Mouse (Mus musculus): ENCODE data around the gene Syngap1.

The Syngap1 gene

DNA sequence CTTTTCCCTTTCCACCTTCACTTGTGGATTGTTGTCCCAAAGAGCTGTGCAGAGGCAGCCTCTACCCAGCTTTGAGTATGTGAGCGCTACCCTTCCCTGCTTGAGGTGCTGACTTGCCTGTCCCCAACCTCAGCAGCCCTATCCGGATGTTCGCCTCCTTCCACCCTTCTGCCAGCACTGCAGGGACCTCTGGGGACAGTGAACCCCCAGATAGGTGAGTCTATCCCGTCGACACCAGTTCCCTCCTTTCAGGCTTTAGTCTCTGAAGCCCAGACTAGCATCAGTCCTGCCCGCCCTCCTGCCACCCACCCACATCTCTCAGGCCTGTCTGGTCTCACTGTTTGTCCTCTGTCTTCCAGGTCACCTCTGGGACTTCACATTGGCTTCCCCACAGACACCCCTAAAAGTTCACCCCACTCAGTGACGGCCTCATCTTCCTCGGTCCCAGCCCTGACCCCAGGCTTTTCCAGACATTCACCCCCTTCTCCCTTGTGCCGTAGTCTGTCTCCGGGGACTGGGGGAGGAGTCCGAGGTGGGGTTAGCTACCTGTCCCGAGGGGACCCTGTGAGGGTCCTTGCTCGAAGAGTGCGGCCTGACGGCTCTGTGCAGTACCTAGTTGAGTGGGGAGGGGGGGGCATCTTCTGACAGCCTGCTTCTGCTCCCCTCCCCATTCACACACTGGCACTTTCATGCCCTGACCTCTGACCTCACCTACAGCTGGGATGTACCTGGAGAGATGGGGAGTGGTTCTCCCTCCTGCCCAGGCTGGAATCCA is 3.9 kb upstream of the Syngap1 start:
- no peak for DNase-seq (ENCODE audit: low read depth, low spot score)

DNA sequence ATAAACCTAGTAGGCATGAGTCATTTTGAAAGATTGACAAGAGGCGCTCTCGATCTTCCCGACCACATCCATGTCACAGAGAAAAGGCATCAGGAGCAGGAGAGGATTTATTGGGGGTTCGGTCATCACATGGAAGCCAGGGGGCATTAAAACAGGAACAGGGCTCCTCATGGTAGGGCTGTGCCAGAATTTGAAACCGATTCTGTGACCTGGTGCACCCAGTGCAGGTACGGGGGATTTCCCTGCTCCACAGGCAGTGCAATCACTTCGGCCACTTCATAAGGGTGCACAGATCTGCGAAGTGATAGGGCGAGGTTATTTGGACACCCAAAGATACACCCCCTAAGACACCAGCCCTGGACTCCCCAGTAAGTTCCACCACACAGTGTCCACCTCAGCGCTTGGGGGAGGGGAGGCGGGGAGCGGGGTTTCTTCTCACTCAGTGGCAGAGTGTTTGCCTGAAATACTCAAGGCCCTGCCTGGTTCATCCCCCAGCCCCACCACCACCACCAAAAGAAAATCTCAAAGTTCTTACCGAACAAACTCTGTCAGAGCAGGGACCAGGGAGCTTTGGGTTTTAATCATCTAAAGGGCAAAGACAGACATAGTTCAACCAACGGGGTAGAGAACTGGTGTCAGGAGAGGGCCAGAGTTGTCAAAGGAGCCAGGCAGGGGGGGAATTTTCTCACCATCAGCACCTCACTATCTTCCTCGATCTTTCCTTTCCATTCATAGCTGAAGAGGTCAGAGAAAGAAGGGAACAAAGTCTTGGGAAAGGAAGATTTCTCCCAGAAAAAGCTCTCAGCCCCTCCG is 3.0 kb upstream of the Syngap1 start:
- DNase-seq (ENCODE audit: low read depth, low spot score) = no peak

DNA sequence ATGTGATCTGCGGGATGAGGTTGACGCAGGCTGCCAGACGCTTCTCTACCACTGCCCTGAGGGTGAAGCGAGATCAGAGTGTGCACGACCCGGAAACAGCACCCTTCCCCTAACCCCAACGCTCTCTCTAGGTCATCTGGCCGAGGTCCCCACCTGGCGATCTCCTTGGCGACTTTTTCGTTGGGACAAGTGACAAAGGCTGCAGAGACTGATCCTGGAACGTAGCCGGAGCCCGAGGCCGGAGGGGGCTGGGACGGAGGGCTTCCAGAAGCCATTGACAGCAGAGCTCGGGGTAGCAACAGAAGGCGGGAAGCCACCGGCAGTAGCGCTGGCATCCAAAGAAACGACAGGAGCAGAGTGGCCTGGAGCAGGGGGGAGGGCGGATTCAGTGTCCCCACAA is 2.3 kb upstream of the Syngap1 start:
- DNase-seq (ENCODE audit: low read depth, low spot score) = no peak

DNA sequence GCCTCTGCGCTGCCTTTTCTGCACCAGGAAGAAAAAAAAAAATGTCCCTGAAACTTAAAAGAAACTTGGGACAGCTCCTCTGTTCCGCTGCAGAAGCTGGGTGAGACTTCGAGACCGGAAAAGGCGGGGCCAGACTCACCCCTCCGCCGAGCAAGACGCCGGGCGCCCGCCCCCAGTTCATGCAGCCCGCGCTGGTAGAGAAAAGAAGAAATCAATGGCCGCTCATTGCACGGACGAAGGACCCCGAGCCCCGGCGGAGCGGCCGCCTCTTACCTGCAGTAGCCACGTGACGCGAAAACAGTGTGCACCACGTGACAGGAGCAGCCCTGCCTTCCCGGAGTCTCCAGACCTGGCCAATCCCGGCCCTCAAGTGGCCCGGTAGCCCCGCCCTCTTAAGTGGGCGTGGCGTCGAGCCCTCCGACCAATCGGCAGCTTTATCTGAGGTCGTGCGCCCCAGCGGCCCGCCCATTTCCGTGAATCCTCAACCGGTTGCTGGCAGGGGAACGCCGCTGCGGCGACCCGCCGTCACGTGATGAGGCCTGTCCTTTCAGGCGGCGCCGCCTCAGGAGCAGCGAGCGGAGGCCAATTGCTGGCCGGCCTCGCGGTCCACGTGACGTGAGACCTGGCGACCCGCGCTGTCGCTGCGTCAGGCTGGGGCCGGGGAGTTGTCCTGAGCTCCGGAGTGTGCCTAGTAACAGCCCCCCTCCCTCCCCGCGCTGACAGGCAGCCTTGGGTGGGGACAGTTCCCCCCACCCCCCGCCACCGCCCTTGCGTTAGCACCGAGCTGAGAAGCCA is 1.7 kb upstream of the Syngap1 start, which contains the start of gene Cuta:
Gene Cuta, minus strand, starts transcription at position 392 of the 795 bp plus-strand sequence.
- DNase-seq (ENCODE audit: low read depth, low spot score) = peak; percentile 100

DNA sequence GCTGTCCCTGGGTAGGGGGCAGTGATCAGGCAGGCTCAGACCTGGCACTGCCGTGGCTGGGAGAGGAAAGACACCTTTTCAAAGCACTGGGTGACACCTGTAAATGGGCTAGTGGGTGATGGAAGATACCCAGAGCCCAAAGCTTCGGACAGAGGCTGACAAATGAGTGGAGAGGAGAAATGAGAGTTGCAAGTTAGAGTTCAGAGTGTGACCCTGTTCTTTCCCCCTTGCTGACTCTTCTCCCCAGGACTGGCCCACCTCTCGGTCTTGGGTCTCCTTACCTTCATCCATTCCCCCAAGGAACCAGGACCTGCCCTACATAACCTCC is 1.1 kb upstream of the Syngap1 start:
- no peak for DNase-seq (ENCODE audit: low read depth, low spot score)

DNA sequence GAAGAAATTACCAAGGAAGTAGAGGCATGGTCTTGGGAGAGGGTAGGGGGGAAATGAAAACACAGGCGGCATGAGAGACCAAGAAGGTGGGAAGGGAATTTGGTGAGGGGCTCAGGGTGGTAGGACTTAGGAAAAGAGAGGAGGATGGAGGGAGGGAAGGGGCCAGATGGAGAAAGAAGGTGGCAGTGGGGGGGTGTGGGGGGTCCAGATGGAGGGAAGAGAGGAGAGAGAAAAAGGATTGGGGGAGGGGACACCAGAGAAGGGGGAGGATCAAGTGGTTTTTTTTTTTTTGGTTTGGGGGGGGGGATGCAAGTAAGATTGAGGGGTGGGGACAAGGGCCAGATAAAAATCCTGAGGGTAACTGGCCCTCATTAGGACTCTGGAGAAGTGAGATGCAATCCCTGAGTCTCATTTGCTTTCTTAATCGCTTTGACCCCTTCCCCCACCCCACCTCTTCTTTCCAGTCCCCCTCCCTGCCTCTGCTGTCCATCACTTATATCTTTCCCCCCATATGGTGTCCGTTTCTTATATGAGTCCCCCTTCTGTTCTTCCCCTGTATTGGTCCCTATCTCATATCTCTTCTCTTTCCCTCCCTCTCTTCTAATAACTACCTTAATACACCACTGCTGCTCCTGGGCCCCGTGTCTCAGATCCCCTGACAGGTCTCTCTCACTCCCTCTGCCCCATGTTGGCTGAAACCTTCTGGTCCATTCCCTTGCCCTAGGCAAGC is 953 bp downstream of the Syngap1 start:
- no peak for DNase-seq (ENCODE audit: low read depth, low spot score)

DNA sequence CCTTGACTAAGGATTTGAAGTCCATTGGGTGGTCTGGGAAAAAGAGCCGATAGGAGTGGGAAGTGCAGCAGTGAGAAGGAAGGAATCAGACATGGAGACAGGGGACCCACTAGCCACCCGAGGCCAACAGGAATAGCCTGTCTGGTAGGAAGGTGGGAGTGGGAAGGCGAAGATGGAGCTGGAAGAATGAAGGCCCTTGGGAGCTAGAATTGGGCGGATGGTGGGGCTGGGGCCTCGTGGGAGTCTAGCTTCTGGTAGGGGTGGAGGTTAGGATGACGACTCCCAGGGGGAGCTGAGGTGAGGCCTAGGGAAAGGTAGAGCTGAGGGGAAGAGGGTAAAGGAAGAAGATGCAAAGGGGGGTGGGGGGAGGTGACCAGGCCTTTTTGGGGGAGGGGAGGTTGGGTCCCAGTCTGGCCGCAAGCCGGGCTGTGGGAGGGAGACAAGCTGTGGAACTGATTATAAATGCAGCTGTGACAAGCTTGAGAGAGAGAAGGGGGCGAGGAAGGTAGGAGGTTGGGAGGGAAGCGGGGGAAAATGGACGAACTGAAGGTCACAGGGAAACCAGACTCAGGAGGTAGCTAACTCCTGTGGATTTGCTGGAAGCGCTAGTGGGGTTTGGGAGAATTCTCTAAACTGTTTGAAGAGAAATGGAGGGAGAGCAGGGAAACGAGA is 4.9 kb downstream of the Syngap1 start:
- no peak for DNase-seq (ENCODE audit: low read depth, low spot score)

DNA sequence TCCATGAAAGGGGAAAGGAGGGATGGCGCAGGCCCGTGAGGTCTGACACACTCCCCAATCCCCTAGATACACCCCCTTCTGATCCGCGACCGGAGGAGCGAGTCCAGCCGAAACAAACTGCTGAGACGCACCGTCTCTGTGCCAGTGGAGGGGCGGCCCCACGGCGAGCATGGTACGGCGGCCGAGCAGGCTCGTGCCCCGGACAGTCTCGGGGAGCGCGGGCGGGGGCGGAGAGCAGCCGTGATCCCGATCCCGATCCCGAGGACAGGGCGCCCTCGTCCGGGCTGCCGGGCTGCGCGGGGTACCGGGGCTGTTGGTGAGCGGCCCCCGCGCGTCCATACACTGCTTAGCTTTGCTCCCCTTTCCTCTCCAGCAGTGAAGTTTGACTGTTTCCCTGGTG is 5.5 kb downstream of the Syngap1 start:
- peak; percentile 33 for DNase-seq (ENCODE audit: low read depth, low spot score)

DNA sequence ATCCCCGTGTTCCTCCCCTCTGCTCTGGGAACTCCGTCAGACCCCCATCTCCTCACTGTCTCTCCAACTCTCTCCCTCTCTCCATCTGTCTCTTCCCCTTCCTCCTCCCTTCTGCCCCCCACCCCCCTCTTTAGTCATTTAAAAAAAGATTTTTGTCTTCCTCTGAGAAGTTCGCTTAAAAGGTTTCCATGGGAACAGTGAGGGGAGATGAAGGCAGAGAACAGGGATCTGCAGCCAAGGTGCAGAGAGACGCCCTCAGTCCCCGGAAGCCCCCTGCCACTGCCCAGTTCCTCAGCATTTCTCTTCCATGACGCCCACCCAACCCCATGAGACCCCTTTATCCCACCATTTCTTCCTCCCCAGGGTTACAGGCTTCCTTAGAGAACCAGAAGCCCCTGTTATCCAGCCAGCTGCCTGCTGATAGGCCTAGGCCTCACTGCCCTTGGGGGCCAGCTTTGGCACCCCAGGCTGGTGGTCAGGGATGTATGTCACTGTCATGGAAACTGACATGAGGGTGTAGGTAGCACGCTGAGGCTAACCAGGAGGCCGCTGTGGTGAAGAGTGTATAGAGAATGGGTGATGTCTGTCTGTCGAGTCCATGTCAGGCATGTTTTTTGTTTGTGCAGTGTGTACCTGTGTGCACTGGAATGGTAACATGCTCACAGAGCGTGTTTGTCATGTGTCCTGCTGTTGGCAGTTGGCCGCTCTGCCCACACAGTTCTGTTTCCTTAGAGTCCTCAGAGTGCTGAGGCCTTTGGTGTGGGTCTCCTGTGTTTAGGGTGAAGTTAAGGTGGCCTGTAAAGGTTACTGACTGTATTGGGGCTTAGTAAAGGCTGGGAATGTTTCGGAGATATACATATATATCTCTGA is 6.4 kb downstream of the Syngap1 start:
- DNase-seq (ENCODE audit: low read depth, low spot score) = no peak

DNA sequence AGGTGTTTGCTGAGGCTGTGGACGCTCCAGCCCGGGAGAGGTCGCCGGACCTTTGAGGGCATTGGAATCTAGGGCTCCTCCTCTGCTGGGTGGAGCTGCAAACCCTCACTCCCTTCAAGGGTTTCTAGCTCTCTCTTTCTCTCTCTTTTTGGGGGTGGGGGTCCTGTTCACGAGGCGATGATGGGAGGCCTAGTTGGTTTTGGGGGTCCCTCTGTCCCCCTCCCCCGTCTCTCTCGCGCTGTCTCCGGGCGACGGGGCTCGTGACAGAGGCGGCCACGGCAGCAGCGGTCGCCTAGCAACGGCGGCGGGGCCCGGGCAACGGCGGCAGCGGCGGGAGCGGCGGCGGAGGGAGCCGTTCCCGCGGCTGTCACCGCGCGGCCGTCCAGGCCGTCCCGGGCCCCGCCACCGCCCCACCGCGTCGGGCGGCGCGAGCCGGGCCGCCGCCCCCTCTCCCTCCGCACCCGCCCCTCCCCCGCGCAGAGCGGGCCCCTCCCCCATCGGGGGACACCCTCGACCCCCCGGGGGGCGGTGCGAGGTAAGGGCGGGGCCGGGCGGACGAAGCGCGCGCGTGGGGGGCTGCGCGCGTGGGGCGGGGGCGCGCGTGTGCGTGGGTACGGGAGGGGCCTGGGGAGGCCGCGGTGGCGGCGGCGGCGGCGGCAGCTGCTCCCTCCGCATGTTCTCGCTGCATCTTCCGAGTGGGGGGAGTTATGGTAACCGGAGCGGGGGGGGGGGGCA is 7.4 kb downstream of the Syngap1 start:
- DNase-seq (ENCODE audit: low read depth, low spot score) = peak; percentile 55

DNA sequence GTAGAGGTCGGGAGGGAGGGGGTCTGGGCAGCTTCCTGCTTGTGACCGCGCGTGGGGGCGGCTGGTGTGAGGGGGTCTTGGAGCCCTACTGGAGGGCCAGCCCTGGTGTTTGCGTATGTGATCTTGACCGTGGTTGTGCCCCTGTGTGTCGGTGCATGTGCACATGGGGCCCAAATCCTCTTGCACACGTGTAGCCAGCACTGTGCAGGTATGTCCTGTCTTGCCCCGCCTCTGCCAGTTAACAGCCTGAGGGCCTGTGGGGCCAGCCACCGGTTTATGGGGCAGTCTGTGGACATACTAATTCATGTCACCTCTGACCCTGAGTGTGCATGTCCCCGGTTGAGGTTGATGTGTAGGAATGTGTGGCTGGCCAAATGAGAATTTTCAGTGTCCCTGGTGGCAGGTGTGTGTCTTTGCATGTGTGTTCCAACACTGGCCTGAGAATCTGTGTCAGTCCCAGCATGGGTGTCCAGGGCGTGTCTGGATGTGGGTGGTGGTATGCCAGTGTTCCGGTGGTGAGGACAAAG is 8.1 kb downstream of the Syngap1 start:
- DNase-seq (ENCODE audit: low read depth, low spot score) = peak; percentile 46

DNA sequence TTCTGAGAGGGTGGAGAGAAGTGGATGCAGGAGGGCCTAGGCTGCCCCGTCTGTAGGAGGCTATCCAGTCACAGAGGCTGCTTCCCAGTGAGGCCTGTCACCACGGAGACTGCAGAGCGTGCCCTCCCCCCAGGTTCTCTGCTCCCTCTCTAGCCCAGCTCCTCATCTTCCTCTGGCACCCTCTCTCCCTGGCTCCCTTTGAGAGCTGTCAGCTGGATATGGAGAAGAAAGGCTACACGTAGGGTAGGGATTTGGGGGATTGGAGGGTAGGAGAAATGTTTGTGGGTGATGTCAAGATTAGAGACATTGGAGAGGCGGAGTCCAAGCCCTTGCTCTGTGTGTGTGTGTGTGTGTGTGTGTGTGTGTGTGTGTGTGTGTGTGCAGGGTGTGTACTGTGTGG is 8.8 kb downstream of the Syngap1 start:
- DNase-seq (ENCODE audit: low read depth, low spot score) = no peak

DNA sequence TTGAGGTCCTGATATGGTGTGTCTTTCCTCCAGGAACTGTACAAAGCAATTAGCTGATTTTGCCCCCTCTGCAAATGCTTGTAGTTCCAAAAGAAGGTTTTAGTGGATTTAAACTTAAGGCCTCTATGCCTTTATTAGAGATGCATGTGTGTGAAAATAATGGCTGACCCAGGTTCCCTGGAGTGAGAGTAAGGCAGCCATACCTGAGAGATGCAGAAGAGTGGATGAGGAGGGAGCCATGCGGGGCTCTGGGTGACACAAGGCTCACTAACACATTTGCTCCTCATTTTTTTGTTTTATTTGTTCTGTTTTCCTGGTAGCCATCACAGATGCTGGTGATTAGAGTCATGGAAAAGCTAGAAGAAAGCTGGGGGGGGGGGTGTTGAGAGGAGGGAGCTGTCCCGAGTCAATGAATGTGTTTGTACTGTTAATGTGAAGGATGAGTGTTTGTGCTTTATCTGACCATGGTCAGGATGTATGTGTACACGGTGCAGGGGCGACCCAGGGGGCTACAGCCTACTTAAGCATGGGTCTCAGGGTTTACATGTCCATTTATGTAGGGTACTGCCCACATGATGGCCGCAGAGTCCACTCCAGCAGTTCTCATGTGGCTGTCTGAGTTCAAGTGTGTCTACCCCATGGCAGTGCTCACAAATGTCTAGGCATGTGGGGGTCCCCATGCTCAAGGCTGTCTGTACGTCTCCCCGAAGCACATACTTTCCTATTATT is 9.7 kb downstream of the Syngap1 start:
- DNase-seq (ENCODE audit: low read depth, low spot score) = no peak

DNA sequence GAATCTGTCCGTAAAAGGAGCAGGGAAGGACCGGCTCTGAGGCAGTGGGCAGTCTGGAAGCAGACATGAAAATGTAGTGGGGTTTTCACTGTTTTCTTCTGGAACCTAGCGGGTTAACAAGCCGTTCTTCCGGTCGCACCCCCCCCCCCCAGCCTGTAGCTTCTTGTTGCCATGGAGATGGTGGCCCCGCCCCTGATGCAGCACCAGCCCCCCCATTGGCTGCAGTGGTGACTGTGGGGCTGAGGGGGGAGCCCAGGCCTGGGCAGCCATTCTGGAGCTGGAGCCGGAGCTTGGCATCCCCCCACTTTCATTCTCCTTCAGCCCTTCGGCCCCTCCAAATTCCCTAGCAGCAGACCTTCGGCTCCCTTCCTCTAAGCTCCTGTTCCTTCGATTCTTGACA is 10.4 kb downstream of the Syngap1 start:
- DNase-seq (ENCODE audit: low read depth, low spot score) = peak; percentile 84

DNA sequence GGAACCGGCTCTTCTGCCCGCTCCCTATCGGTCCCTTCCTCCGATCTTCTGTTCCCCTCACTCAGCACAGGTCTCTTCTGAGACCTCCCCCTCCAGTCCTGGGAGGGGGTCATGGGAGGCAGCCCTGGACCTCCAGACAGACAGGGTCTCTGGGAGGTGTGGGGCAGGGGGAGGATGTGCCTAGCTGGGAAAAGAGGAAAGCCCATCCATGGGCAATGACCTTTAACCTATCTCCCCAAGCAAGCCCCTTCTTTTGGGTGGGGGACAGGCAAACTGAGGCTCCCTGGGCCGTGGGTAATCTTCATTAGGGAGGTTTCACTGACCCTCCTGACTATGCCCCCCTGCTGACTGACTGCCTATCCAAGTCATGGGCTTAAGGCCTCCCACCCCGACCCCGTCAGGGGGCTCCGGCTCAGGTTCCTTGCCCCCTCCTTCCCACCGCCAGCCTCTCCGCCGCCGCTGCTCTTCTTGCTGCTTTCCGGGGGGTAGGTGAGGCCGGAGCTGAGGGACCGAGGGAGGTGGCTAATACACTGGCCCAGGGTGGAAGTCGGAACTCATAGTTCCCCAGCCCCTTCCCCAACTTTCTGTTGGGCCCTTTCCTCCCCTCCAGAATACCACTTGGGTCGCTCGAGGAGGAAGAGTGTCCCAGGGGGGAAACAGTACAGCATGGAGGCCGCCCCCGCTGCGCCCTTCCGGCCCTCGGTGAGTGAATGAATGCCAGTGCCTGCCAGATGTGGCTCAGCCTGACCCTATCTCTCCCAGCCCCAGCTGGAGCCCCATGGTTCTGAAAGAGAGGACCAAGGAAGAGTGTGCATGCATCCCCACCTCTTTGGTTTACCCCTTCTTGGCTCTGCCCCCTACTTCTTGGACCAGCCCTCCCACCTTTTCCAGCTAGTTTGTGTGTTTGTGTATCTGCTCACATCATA is 11.2 kb downstream of the Syngap1 start:
- no peak for DNase-seq (ENCODE audit: low read depth, low spot score)

DNA sequence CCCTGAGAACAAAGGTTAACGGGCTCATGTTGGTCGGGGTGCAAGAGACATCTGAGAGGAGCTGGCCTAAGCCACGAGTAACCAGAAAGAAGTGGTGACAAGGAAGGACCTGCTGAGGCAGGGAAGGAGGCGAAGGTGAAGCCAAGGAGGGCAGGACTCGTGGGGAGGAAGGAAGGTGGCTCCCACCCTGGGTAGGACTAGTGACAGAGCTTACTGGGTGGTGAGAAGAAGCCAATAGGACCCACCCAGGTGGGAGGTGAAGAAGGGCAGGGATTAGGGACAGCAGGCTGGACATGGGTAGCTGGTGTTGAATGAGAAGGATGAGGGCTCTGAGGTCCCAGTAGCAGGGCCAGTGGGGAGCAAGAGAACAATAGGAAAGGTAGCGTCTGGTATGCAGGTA is 12.1 kb downstream of the Syngap1 start:
- DNase-seq (ENCODE audit: low read depth, low spot score) = no peak

DNA sequence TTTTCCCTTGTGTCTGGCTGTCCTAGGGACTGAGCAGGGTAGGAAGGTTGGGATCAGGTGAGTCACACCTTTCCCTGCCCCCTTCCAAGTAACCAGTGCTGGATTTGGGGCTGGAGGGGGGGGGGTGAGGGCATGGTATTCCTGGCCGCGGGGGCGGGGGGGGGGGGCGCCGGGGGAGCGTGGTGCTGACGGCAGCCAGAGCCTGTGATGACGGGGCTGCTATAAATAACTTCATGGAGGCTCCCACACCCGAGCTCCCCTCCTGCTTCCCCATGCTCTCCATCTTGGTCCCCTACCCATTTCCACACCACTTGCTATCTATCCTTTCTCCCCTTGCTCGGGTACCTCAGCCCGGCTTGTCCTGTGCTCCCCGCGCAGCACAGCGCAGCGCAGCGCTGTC is 12.7 kb downstream of the Syngap1 start:
- DNase-seq (ENCODE audit: low read depth, low spot score) = no peak
